Mouse (Mus musculus) MEL (cell line): ENCODE measurements around the gene Cat.

Experiments
- BHLHE40 ChIP-seq: IDR thresholded peaks from 2 replicates; pipeline ENCODE4 v1.6.1; 2012; ENCODE audit warnings: low read depth, mild to moderate bottlenecking, inconsistent platforms, low read length, improper control_type of control experiment, borderline replicate concordance
- CHD1 ChIP-seq: IDR thresholded peaks from 2 replicates; pipeline ENCODE4 v1.6.1; 2012; ENCODE audit warnings: low read depth, mild to moderate bottlenecking, inconsistent platforms, low read length, improper control_type of control experiment
- CTCF ChIP-seq, 3 experiments: IDR thresholded peaks in 2 of 3; conservative IDR thresholded peaks in 1 of 3; 2 replicates each; pipeline ENCODE4 v1.5.1; 2011 to 2012; ENCODE audit warnings: low read length in 3 of 3, low read depth in 2 of 3, mild to moderate bottlenecking in 2 of 3, improper control_type of control experiment in 1 of 3, inconsistent platforms in 1 of 3, mixed read lengths in 1 of 3, moderate library complexity in 1 of 3; ENCODE audit not compliant: control insufficient read depth in 1 of 3, insufficient read depth in 1 of 3, poor library complexity in 1 of 3, severe bottlenecking in 1 of 3
- ETS1 ChIP-seq: IDR thresholded peaks from 2 replicates; pipeline ENCODE4 v1.6.1; 2012; ENCODE audit warnings: low read depth, mild to moderate bottlenecking, inconsistent platforms, low read length, improper control_type of control experiment, moderate library complexity
- GATA1 ChIP-seq: IDR thresholded peaks from 2 replicates; pipeline ENCODE4 v1.6.1; 2011; ENCODE audit warnings: low read depth, low read length, improper control_type of control experiment
- POLR2A ChIP-seq, 2 experiments: IDR thresholded peaks; 2 replicates each; pipeline ENCODE4 v1.6.1; 2011 to 2012; ENCODE audit warnings: low read length in 2 of 2, mild to moderate bottlenecking in 2 of 2, control low read depth in 1 of 2, improper control_type of control experiment in 1 of 2, low read depth in 1 of 2, moderate library complexity in 1 of 2; ENCODE audit not compliant: control insufficient read depth in 1 of 2, insufficient read depth in 1 of 2, poor library complexity in 1 of 2
- UBTF ChIP-seq: IDR thresholded peaks from 2 replicates; pipeline ENCODE4 v1.6.1; 2012; ENCODE audit warnings: low read depth, mild to moderate bottlenecking, inconsistent platforms, low read length, improper control_type of control experiment, moderate library complexity, borderline replicate concordance; ENCODE audit not compliant: insufficient read depth
- USF1 ChIP-seq: IDR thresholded peaks from 2 replicates; pipeline ENCODE4 v1.6.1; 2014; ENCODE audit warnings: low read depth, mild to moderate bottlenecking, inconsistent platforms, low read length, improper control_type of control experiment, moderate library complexity

DNA sequence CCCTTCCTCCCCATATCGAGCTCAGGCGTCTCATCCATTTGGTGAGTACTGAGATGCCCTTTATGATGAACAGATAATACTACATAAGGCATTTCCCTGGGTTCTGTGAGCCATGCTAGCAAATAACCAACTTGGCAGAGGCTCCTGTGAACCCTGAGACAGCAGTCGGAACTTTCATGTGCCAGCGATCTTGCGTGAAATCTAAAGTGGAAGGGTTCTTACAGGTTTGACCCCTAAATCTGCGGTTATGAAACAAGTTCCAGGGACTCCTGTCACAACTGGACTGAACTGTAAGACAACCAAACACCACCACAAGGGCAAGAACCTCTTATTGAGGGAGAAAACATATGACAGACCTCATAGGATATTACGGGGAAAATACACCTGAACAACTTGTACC lies 29.2 kb downstream of the Cat start:
- TF ChIP-seq CTCF (IDR thresholded peaks at IDR 0.05 in 2 of 3, conservative IDR thresholded peaks at IDR 0.05 in 1 of 3; ENCODE audit: control insufficient read depth in 1 of 3, insufficient read depth in 1 of 3, low read depth in 2 of 3, low read length in 3 of 3, poor library complexity in 1 of 3, severe bottlenecking in 1 of 3): no peak
- TF ChIP-seq UBTF: no peak
- no peak for TF ChIP-seq ETS1
- TF ChIP-seq BHLHE40: no peak
- no peak for TF ChIP-seq GATA1
- no peak for TF ChIP-seq CHD1
- TF ChIP-seq POLR2A (IDR thresholded peaks at IDR 0.05; ENCODE audit: control insufficient read depth in 1 of 2, insufficient read depth in 1 of 2, low read depth in 1 of 2, low read length in 2 of 2, poor library complexity in 1 of 2): no peak
- no peak for TF ChIP-seq USF1
